Mouse (Mus musculus) megakaryocyte, embryonic 14.5 days (primary cell): Measurements from ENCODE around the gene Olfr1411.

Experiments
- FLI1 ChIP-seq: IDR thresholded peaks from 2 replicates; pipeline ENCODE4 v1.6.1; 2012; ENCODE audit warnings: low read length, inconsistent platforms, mixed read lengths
- GATA1 ChIP-seq: IDR thresholded peaks from 3 replicates; pipeline ENCODE4 v1.6.1; 2012; ENCODE audit warnings: mixed read lengths, low read length, inconsistent platforms, borderline replicate concordance

- no peak for TF ChIP-seq GATA1
- TF ChIP-seq FLI1 = no peak
Observed at GRCm38 (mm10) chr1:92594111-92594510, at the start of gene Olfr1411.
